Mouse (Mus musculus) embryo, embryonic 9.5 days (tissue): ENCODE measurements around the gene Sycp2l.
"Not testable (repeated sequence)": the region's sequence is repeated elsewhere in the genome, so short reads cannot be mapped to it uniquely, and the experiment has no call there.

Experiments used
- DNase-seq: peaks from one replicate; pipeline ENCODE4 v3.0.0-alpha.2; 2017; ENCODE audit errors: extremely low spot score

Sycp2l gene

GRCm38 (mm10) chr13:41128326-41128725 lies 14.2 kb downstream of the Sycp2l start:
- no peak for DNase-seq

- DNase-seq: no peak
These were observed 15.0 kb downstream of the Sycp2l start for GRCm38 (mm10) chr13:41129061-41129460.

GRCm38 (mm10) chr13:41134901-41135300 lies 20.8 kb downstream of the Sycp2l start:
- DNase-seq: peak; percentile 69

GRCm38 (mm10) chr13:41145433-41145970 lies 31.4 kb downstream of the Sycp2l start:
- no peak for DNase-seq

GRCm38 (mm10) chr13:41146271-41146670 lies 32.2 kb downstream of the Sycp2l start:
- DNase-seq: peak; percentile 42

- no peak for DNase-seq
These were observed 39.0 kb downstream of the Sycp2l start for GRCm38 (mm10) chr13:41153146-41153545.

GRCm38 (mm10) chr13:41158426-41158825 lies 44.3 kb downstream of the Sycp2l start:
- no peak for DNase-seq

GRCm38 (mm10) chr13:41187886-41188285 lies 73.8 kb downstream of the Sycp2l start:
- DNase-seq: no peak

GRCm38 (mm10) chr13:41195640-41196333 lies 81.7 kb downstream of the Sycp2l start:
- DNase-seq: no peak

- no peak for DNase-seq
These were observed 86.8 kb downstream of the Sycp2l start for GRCm38 (mm10) chr13:41200861-41201260.

- no peak for DNase-seq
These were observed 89.2 kb downstream of the Sycp2l start for GRCm38 (mm10) chr13:41203289-41203688.

GRCm38 (mm10) chr13:41203691-41204090 lies 89.6 kb downstream of the Sycp2l start:
- no peak for DNase-seq

GRCm38 (mm10) chr13:41205568-41205967 lies 91.5 kb downstream of the Sycp2l start:
- not testable (repeated sequence) for DNase-seq

GRCm38 (mm10) chr13:41206241-41206640 lies 92.1 kb downstream of the Sycp2l start:
- no peak for DNase-seq

- DNase-seq: no peak
These were observed 97.2 kb downstream of the Sycp2l start for GRCm38 (mm10) chr13:41211276-41211675.

GRCm38 (mm10) chr13:41212558-41213322 lies 98.6 kb downstream of the Sycp2l start:
- DNase-seq: no peak

- DNase-seq: no peak
These were observed 101.6 kb downstream of the Sycp2l start for GRCm38 (mm10) chr13:41215669-41216068.

GRCm38 (mm10) chr13:41216236-41216635 lies 102.1 kb downstream of the Sycp2l start:
- no peak for DNase-seq

- no peak for DNase-seq
These were observed 104.9 kb downstream of the Sycp2l start for GRCm38 (mm10) chr13:41219056-41219455.

GRCm38 (mm10) chr13:41219687-41220303 lies 105.7 kb downstream of the Sycp2l start:
- DNase-seq: no peak

- peak; percentile 88 for DNase-seq
These were observed 106.3 kb downstream of the Sycp2l start, which contains the start of gene Elovl2 for GRCm38 (mm10) chr13:41220304-41220834. Gene Elovl2, minus strand, starts transcription at chr13:41220405.
